Mouse (Mus musculus) bone marrow macrophage, adult 2 months (primary cell): ENCODE results near the gene Olfr620. TPM values are rescaled to one million over a fixed set of nuclear protein-coding genes. Genes with fewer than 3 reads are reported as not detected.

Source experiments
- H3K27ac ChIP-seq: 2 replicates; pipeline ENCODE4 v1.5.1; 2012; ENCODE audit warnings: low read depth, low read length; ENCODE audit not compliant: insufficient read depth
- H3K4me1 ChIP-seq: 2 replicates; pipeline ENCODE4 v1.6.1; 2012; ENCODE audit warnings: low read length; ENCODE audit not compliant: control insufficient read depth, insufficient read depth
- H3K4me3 ChIP-seq: 2 replicates; pipeline ENCODE4 v1.5.1; 2012; ENCODE audit warnings: mild to moderate bottlenecking, low read length, moderate library complexity; ENCODE audit not compliant: insufficient read depth
- CTCF ChIP-seq: IDR thresholded peaks from 2 replicates; pipeline ENCODE4 v1.5.1; 2012; ENCODE audit warnings: low read depth, mild to moderate bottlenecking, low read length, moderate library complexity
- POLR2A ChIP-seq: IDR thresholded peaks from 2 replicates; pipeline ENCODE4 v1.6.1; 2012; ENCODE audit warnings: mild to moderate bottlenecking, low read depth, low read length, borderline replicate concordance
- polyA plus RNA-seq: library from polyadenylated mRNA; stranded (reverse); fragments of >200 nt; gene quantifications from 2 replicates; pipeline ENCODE4 v1.2.4, GENCODE M21; 2012; ENCODE audit not compliant: missing spikeins, insufficient read depth, insufficient read length

Olfr620 gene
- polyA plus RNA-seq = 0.19 and 0.27 TPM in 2 replicates

DNA sequence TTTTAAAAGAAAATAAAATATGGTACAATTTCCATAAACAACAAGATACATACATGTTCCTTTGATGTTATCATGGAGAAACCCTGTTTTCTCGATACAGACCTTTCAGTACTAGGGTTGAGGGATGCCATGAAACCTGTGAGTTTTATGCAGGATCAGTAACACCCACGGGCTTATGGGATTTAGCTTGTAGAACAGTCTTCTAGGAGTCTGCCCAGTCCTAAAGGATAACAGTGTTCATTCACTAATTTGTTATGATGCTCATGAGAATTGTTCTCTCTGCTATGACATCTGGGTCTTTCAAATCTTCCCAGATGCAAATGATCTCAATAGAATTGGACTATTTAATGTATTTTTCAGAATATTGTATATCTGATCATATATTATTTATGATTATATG, at the start of gene Olfr620:
Gene Olfr620, minus strand, starts transcription at position 101 of the 400 bp plus-strand sequence.
- TF ChIP-seq POLR2A (no peak), CTCF (no peak)

DNA sequence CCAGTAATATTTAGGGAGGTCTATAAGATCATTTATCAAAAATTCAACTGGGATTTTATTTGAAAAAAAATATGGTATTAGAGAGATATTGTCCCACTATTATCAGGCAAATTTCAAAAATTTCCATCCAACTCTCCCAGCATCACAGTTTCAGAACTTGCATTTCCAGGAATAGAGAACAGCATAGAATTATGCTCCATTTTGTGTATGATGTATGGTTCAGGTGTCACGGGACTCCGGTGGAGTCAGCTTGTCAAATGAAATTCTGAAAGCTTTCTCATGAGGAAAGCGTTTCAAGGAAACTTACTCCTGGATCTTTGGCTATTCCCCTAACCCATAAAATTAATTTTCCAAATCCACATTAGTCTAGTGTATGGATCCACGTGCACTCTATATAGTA, 31.7 kb upstream of the Olfr620 start:
- no peak overlapping the region for H3K4me3 ChIP-seq
- H3K4me1 ChIP-seq = no peaks in the 10 kb centered on the region
- no peak for TF ChIP-seq CTCF
- no peak for TF ChIP-seq POLR2A
- no peak overlapping the region for H3K27ac ChIP-seq

More for the DNA sequence above, at the start of gene Olfr620:
- no peak within 1 kb of the TSS for H3K27ac ChIP-seq
- no peak within 1 kb of the TSS for H3K4me3 ChIP-seq
- no peaks in the 10 kb centered on the region for H3K4me1 ChIP-seq

DNA sequence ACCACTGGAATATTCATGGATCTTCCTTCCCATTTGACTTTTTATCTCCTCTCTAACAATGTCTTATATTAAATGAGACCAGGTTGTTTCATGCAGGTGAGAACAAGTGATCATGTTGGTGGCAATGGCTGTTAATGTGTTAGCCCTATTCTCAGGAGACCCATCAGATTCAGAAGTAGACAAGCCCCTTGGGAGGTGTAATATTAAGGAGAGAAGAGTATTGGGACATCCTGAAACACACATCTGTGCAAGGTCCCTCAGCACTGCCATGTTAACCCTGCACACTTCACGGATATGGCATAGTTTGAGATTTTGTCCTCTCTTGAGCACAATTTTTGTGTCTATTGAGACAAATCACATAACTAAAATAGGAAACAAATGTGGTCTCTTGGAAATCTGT, 30.3 kb upstream of the Olfr620 start, which contains the start of gene Olfr622:
Gene Olfr622, minus strand, starts transcription at position 101 of the 400 bp plus-strand sequence.
- H3K4me1 ChIP-seq = no peaks in the 10 kb centered on the region
- no peak within 1 kb of the TSS for H3K4me3 ChIP-seq
- TF ChIP-seq CTCF (no peak), POLR2A (no peak)
- no peak within 1 kb of the TSS for H3K27ac ChIP-seq

DNA sequence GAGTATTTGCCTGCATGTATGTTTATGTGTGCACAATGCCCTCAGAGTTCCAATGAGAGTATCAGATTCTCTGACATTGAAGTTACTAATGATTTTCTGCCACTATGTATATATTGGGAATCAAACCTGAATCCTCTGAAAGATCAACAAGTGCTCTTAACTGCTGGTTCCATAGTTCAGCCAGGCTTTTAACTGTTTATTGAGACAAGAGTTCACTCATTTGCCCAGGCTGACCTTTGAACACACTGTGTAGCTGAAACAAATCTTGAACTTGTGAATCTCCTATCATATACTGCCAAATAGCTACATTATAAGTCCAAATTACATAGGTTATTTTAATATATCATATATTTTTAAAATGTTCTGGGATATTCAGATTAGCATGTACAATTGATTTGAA, 24.5 kb upstream of the Olfr620 start:
- no peak overlapping the region for H3K27ac ChIP-seq
- no peaks in the 10 kb centered on the region for H3K4me1 ChIP-seq
- TF ChIP-seq POLR2A (no peak), CTCF (no peak)
- no peak overlapping the region for H3K4me3 ChIP-seq

DNA sequence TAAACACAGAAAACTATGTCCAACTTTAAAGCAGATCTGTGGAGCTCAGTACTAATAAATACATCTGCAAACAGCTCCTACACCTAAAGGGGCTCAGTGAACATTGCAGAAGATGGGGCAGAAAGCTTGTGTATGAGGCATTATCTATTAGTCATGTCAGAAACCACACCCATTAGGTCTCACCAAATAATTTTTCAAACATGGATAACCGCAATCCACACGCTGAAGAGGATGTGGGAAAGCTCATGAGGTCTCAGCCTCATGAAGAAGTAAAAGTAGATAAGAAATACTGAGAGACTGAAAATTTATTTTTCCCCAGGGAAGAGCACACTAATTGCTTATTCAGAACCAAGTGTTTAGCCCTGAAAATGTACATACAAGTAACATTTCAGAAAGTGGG, 4.9 kb downstream of the Olfr620 start:
- no peaks in the 10 kb centered on the region for H3K4me1 ChIP-seq
- TF ChIP-seq POLR2A (no peak), CTCF (no peak)
- H3K4me3 ChIP-seq = no peak overlapping the region
- no peak overlapping the region for H3K27ac ChIP-seq

DNA sequence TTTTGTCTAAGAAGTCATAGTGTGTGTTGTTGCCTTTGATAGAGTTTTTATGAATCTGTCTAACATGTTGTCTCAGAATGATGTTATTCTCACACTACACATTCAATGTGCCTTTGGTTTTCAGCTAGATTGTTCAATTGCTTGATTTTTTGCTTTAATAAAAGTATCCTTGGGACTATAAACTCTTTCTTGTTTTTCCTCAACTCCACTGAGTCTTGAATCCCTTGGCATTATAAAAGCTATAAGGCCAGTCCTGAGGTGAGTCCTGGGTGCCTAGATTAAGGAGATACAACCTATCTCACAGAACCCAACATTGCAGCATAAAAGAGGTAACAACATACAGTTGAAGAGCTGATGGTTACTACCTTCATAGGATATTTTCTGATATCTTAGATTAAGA, 12.1 kb downstream of the Olfr620 start, which contains the start of gene Olfr619:
Gene Olfr619, plus strand, starts transcription at position 301 of the 400 bp plus-strand sequence.
- Histone ChIP-seq H3K27ac (no peak within 1 kb of the TSS), H3K4me1 (no peaks in the 10 kb centered on the region), H3K4me3 (no peak within 1 kb of the TSS)
- TF ChIP-seq POLR2A (no peak), CTCF (no peak)

DNA sequence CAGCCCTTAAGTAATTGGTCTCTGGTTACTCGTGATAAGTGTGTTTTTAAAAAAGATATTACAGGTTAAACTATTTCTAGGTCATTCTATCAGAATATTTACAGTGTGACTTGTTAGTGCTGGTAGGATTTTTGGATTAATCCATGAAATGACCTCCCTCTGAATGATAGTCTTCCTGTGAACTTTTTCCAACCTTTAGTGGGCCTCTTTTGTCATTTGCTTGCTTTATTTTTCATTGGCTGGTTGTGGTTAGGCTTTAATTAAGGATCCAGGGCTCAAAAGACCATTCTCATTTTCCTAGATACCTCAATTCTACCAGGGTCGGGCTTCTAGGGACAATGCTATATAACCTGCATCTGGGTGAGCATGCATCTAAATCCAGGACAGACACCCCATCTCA, 22.5 kb downstream of the Olfr620 start, which contains the start of gene Olfr618:
Gene Olfr618, plus strand, starts transcription at position 301 of the 400 bp plus-strand sequence.
- TF ChIP-seq POLR2A (no peak), CTCF (no peak)
- Histone ChIP-seq H3K27ac (no peak within 1 kb of the TSS), H3K4me3 (no peak within 1 kb of the TSS), H3K4me1 (no peaks in the 10 kb centered on the region)

DNA sequence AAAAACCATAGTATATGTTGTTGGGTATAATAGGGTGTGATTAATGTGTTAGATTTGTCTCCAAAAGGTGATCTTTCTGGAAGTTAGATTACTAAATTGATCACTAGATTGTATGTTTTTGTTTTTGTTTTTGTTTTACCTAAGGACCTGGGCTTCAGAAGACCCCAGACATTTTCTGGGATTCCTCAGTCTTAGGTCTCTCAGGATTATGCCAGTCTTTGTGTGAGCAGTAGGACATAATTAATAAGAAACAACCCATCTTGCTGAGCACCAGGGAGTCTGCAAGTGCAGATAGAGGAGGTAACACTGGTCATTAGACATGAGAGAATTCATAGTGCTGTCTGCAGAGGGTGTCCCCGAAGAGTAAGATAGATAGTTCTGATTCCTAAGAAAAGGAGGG, 39.6 kb downstream of the Olfr620 start, which contains the start of gene Olfr617:
Gene Olfr617, plus strand, starts transcription at position 301 of the 400 bp plus-strand sequence.
- no peak for TF ChIP-seq POLR2A
- no peak for TF ChIP-seq CTCF
- Histone ChIP-seq H3K4me3 (no peak within 1 kb of the TSS), H3K27ac (no peak within 1 kb of the TSS), H3K4me1 (no peaks in the 10 kb centered on the region)

DNA sequence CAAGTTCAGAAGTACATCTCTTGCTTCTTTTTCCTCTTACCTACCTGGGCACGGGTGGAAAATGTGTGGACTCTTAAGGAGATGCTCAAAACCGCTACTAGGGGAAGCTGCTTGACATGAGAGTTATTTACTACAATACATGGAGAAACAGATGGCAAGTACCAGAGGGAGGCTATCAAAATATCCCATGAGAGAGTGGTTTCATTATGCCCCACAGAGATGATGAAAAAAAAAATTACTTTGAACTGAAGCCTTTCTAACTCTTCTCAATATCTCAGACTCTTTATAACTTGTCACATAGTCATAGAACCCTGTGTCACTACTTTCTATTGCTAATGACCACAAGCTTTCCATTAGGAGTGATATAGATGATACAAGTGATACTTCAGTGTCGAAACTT, 43.3 kb downstream of the Olfr620 start, which contains the start of gene Olfr616:
Gene Olfr616, minus strand, starts transcription at position 101 of the 400 bp plus-strand sequence.
- TF ChIP-seq CTCF (no peak), POLR2A (no peak)
- Histone ChIP-seq H3K4me1 (no peaks in the 10 kb centered on the region), H3K27ac (no peak within 1 kb of the TSS), H3K4me3 (no peak within 1 kb of the TSS)

DNA sequence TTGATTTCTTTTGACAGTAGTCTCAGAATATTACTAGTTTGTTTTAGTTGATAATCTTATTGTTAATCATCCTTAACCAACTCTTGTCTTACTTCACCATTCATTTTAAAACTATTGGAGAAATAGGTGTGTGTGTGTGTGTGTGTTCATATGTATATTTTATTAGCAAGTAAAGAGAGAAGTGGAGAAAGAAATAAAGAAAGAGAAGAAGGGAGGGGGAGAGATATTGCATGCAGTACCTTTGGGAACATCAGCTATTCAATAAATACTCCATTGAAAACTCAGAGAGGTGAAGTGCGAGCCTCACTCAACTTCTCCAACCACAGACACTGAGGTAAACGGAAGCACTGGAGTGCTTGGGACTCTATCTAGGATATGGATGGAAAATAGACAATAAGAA, 56.6 kb downstream of the Olfr620 start, which contains the start of gene Olfr615:
Gene Olfr615, plus strand, starts transcription at position 301 of the 400 bp plus-strand sequence.
- Histone ChIP-seq H3K4me1 (no peaks in the 10 kb centered on the region), H3K4me3 (no peak within 1 kb of the TSS), H3K27ac (no peak within 1 kb of the TSS)
- no peak for TF ChIP-seq POLR2A
- TF ChIP-seq CTCF = no peak

Other genes with a start within 250 kb of the Olfr620 start
- gene Olfr601, start 249.9 kb downstream of the Olfr620 start, polyA plus RNA-seq = not detected in 2 replicates
- gene Olfr603, start 226.4 kb downstream of the Olfr620 start, polyA plus RNA-seq = not detected in 2 replicates
- not detected in 2 replicates for gene Usp17lc, start 197.5 kb downstream of the Olfr620 start, polyA plus RNA-seq
- not detected in 2 replicates for gene Olfr605, start 167.1 kb downstream of the Olfr620 start, polyA plus RNA-seq
- gene Olfr606, start 163.5 kb downstream of the Olfr620 start, polyA plus RNA-seq = not detected in 2 replicates
- not detected in 2 replicates for gene Olfr607, start 148.4 kb downstream of the Olfr620 start, polyA plus RNA-seq
- not detected in 2 replicates for gene Olfr608, start 142.7 kb downstream of the Olfr620 start, polyA plus RNA-seq
- not detected in 2 replicates for gene Olfr609, start 114.5 kb downstream of the Olfr620 start, polyA plus RNA-seq
- gene Olfr610, start 100.4 kb downstream of the Olfr620 start, polyA plus RNA-seq = not detected in 2 replicates
- gene Olfr611, start 91.7 kb downstream of the Olfr620 start, polyA plus RNA-seq = not detected in 2 replicates
- not detected in 2 replicates for gene Olfr612, start 69.8 kb downstream of the Olfr620 start, polyA plus RNA-seq
- gene Olfr613, start 64.5 kb downstream of the Olfr620 start, polyA plus RNA-seq = not detected in 2 replicates
- not detected in 2 replicates for gene Olfr615, start 56.5 kb downstream of the Olfr620 start, polyA plus RNA-seq
- gene Olfr616, start 43.4 kb downstream of the Olfr620 start, polyA plus RNA-seq = not detected in 2 replicates
- gene Olfr617, start 39.5 kb downstream of the Olfr620 start, polyA plus RNA-seq = not detected in 2 replicates
- gene Olfr618, start 22.4 kb downstream of the Olfr620 start, polyA plus RNA-seq = not detected in 2 replicates
- not detected in 2 replicates for gene Olfr619, start 12.0 kb downstream of the Olfr620 start, polyA plus RNA-seq
- gene Olfr622, start 30.2 kb upstream of the Olfr620 start, polyA plus RNA-seq = not detected in 2 replicates
- gene Olfr623, start 51.2 kb upstream of the Olfr620 start, polyA plus RNA-seq = not detected in 2 replicates
- gene Olfr624, start 58.7 kb upstream of the Olfr620 start, polyA plus RNA-seq = not detected in 2 replicates
- gene Olfr625-ps1, start 70.2 kb upstream of the Olfr620 start, polyA plus RNA-seq = not detected in 2 replicates
- gene Olfr243, start 102.1 kb upstream of the Olfr620 start, polyA plus RNA-seq = not detected in 2 replicates
- gene Olfr628, start 117.8 kb upstream of the Olfr620 start, polyA plus RNA-seq = not detected in 2 replicates
- not detected in 2 replicates for gene Olfr629, start 132.4 kb upstream of the Olfr620 start, polyA plus RNA-seq
- not detected in 2 replicates for gene Olfr630, start 144.8 kb upstream of the Olfr620 start, polyA plus RNA-seq
- not detected in 2 replicates for gene Olfr69, start 159.1 kb upstream of the Olfr620 start, polyA plus RNA-seq
- gene Olfr68, start 167.2 kb upstream of the Olfr620 start, polyA plus RNA-seq = not detected in 2 replicates
- not detected in 2 replicates for gene Olfr67, start 179.3 kb upstream of the Olfr620 start, polyA plus RNA-seq
- not detected in 2 replicates for gene Hbb-bt, start 201.5 kb upstream of the Olfr620 start, polyA plus RNA-seq
- not detected in 2 replicates for gene Hbb-bs, start 215.6 kb upstream of the Olfr620 start, polyA plus RNA-seq
- gene Hbb-bh2, start 228.0 kb upstream of the Olfr620 start, polyA plus RNA-seq = not detected in 2 replicates
- gene Hbb-bh1, start 230.6 kb upstream of the Olfr620 start, polyA plus RNA-seq = not detected in 2 replicates
- not detected in 2 replicates for gene Hbb-y, start 240.7 kb upstream of the Olfr620 start, polyA plus RNA-seq